Mouse (Mus musculus) heart, postnatal 0 days (tissue): ENCODE measurements around the gene Raf1.

Experiments used
- CTCF ChIP-seq: IDR thresholded peaks from 2 replicates; pipeline ENCODE4 v1.5.1; 2016; ENCODE audit warnings: antibody characterized with exemption, control low read depth, low read depth
- EP300 ChIP-seq: IDR thresholded peaks from 2 replicates; pipeline ENCODE4 v1.6.1; 2016; ENCODE audit warnings: antibody characterized with exemption, low read depth

DNA sequence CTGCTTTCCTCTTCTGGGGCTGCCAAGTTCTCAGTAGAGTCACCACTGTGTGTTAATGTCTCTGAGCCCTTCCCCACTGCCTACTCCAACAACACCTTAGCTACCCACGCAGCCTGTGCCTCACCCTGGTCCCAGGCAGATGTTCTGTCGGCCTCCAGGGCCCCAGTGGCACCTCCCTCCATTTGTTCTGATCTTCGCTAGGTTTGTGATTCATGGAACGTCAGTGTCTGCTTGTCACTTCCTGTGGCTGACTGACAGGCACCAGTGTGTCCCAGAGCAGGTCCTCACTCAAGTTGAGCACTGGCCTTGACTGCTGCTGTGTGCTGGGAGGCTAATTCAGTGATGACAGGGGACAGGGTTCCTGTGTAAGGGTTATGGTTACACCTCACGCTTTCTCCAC, 99.0 kb downstream of the Raf1 start:
- no peak for TF ChIP-seq CTCF
- no peak for TF ChIP-seq EP300
